Mouse (Mus musculus) myocyte (in vitro differentiated cells): ENCODE measurements at regions not wholly inside any gene's neighbourhood (a gene's known extent, or its start where the extent isn't known, plus 50 kb on each side); places are given as distances from the start of the nearest gene placed in this dataset.

Experiments used
- H3K27me3 ChIP-seq: one replicate; pipeline ENCODE4 v1.6.1; 2011; ENCODE audit not compliant: control insufficient read depth, insufficient read depth, insufficient read length
- H3K36me3 ChIP-seq: one replicate; pipeline ENCODE4 v1.6.1; 2011; ENCODE audit not compliant: control insufficient read depth, insufficient read depth
- H3K4me2 ChIP-seq: one replicate; pipeline ENCODE4 v1.6.1; 2011; ENCODE audit warnings: low read depth, control low read depth
- H3K4me3 ChIP-seq: one replicate; pipeline ENCODE4 v1.5.1; 2011; ENCODE audit warnings: mild to moderate bottlenecking, control low read depth, moderate library complexity
- H3K79me2 ChIP-seq: one replicate; pipeline ENCODE4 v1.6.1; 2011; ENCODE audit not compliant: control insufficient read depth, insufficient read depth
- H3ac ChIP-seq: one replicate; pipeline ENCODE4 v1.6.1; 2011; ENCODE audit not compliant: control insufficient read depth, insufficient read length
- CEBPB ChIP-seq: IDR thresholded peaks from 2 replicates; pipeline ENCODE4 v1.6.1; 2011; ENCODE audit warnings: mild to moderate bottlenecking, moderate library complexity; ENCODE audit not compliant: poor library complexity, insufficient read depth, severe bottlenecking
- E2F4 ChIP-seq: IDR thresholded peaks from one replicate; pipeline ENCODE4 v1.6.1; 2011; ENCODE audit warnings: mild to moderate bottlenecking, control low read depth, moderate library complexity; ENCODE audit not compliant: insufficient read depth
- MAX ChIP-seq: IDR thresholded peaks from one replicate; pipeline ENCODE4 v1.6.1; 2011; ENCODE audit warnings: low read depth, mild to moderate bottlenecking, control low read depth
- MYOD1 ChIP-seq, 3 experiments: IDR thresholded peaks; one replicate each; pipeline ENCODE4 v1.6.1; 2011; ENCODE audit warnings: control low read depth in 2 of 3, low read depth in 2 of 3, mild to moderate bottlenecking in 2 of 3, moderate library complexity in 1 of 3; ENCODE audit not compliant: insufficient read length in 2 of 3, control insufficient read depth in 1 of 3
- MYOG ChIP-seq, 3 experiments: IDR thresholded peaks; one replicate each; pipeline ENCODE4 v1.6.1; 2011; ENCODE audit warnings: control low read depth in 2 of 3, low read depth in 2 of 3, mild to moderate bottlenecking in 2 of 3; ENCODE audit not compliant: insufficient read length in 2 of 3, control insufficient read depth in 1 of 3, insufficient read depth in 1 of 3
- POLR2A ChIP-seq: IDR thresholded peaks from one replicate; pipeline ENCODE4 v1.6.1; 2011; ENCODE audit warnings: low read depth, mild to moderate bottlenecking, control low read depth, moderate library complexity; ENCODE audit not compliant: insufficient read length
- POLR2AphosphoS2 ChIP-seq: IDR thresholded peaks from one replicate; pipeline ENCODE4 v1.6.1; 2011; ENCODE audit warnings: low read depth, control low read depth; ENCODE audit not compliant: insufficient read length
- REST ChIP-seq: IDR thresholded peaks from one replicate; pipeline ENCODE4 v1.6.1; 2011; ENCODE audit warnings: mild to moderate bottlenecking, control low read depth, moderate library complexity; ENCODE audit not compliant: insufficient read depth, insufficient read length
- SRF ChIP-seq: IDR thresholded peaks from one replicate; pipeline ENCODE4 v1.6.1; 2011; ENCODE audit warnings: low read depth; ENCODE audit not compliant: control insufficient read depth, insufficient read length
- TCF12 ChIP-seq: IDR thresholded peaks from one replicate; pipeline ENCODE4 v1.6.1; 2011; ENCODE audit warnings: mild to moderate bottlenecking, control low read depth; ENCODE audit not compliant: poor library complexity, insufficient read depth, severe bottlenecking
- TCF3 ChIP-seq: IDR thresholded peaks from one replicate; pipeline ENCODE4 v1.6.1; 2011; ENCODE audit warnings: low read depth, control low read depth; ENCODE audit not compliant: insufficient read length
- USF1 ChIP-seq: IDR thresholded peaks from one replicate; pipeline ENCODE4 v1.6.1; 2011; ENCODE audit warnings: low read depth, mild to moderate bottlenecking, control low read depth, moderate library complexity

DNA sequence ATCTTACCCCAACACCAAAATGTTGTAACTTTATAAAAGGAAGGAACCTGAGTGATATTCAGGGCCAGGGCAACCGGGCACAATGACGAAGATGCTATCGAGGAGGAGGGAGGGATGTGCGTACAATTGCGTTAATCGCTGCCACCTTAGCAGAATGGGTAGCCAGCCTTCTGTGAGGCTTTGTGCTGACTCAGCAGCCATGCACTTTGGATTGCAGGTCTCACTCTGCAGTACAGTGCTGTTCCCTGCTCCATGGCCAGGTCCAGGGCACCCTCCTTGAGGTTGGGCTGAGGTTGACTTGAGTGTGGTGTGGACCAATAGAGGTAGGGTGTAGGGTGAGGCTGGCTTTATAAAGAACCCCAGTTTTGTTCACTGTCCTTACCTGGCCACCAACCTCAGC, 57.8 kb upstream of the Gata5 start:
- Histone ChIP-seq H3ac (no peak overlapping the region), H3K4me3 (peak overlapping the region; percentile 59), H3K4me2 (peak overlapping the region; percentile 58), H3K27me3 (no peaks in the 10 kb centered on the region), H3K79me2 (peaks cover 3% of the 10 kb centered on the region), H3K36me3 (no peaks in the 10 kb centered on the region)
- TF ChIP-seq CEBPB (no peak), MYOG (IDR thresholded peaks at IDR 0.05; ENCODE audit: control insufficient read depth in 1 of 3, insufficient read depth in 1 of 3, insufficient read length in 2 of 3, low read depth in 2 of 3) (no peak), TCF12 (no peak), POLR2A (peak; percentile 78), SRF (no peak), TCF3 (no peak), MAX (no peak), MYOD1 (IDR thresholded peaks at IDR 0.05; ENCODE audit: control insufficient read depth in 1 of 3, insufficient read length in 2 of 3, low read depth in 2 of 3) (no peak), REST (no peak), POLR2AphosphoS2 (peak; percentile 97), E2F4 (no peak)

GRCm38 (mm10) chr2:180391349-180391748, 56.9 kb upstream of the Gata5 start:
- Histone ChIP-seq H3K4me3 (peak overlapping the region; percentile 59), H3K36me3 (no peaks in the 10 kb centered on the region), H3ac (no peak overlapping the region), H3K79me2 (peaks cover 3% of the 10 kb centered on the region), H3K27me3 (peaks cover under 1% of the 10 kb centered on the region), H3K4me2 (peak overlapping the region; percentile 66)
- TF ChIP-seq E2F4 (no peak), CEBPB (no peak), SRF (no peak), MYOD1 (IDR thresholded peaks at IDR 0.05; ENCODE audit: control insufficient read depth in 1 of 3, insufficient read length in 2 of 3, low read depth in 2 of 3) (no peak), POLR2AphosphoS2 (peak; percentile 76), POLR2A (peak; percentile 54), REST (no peak)

DNA sequence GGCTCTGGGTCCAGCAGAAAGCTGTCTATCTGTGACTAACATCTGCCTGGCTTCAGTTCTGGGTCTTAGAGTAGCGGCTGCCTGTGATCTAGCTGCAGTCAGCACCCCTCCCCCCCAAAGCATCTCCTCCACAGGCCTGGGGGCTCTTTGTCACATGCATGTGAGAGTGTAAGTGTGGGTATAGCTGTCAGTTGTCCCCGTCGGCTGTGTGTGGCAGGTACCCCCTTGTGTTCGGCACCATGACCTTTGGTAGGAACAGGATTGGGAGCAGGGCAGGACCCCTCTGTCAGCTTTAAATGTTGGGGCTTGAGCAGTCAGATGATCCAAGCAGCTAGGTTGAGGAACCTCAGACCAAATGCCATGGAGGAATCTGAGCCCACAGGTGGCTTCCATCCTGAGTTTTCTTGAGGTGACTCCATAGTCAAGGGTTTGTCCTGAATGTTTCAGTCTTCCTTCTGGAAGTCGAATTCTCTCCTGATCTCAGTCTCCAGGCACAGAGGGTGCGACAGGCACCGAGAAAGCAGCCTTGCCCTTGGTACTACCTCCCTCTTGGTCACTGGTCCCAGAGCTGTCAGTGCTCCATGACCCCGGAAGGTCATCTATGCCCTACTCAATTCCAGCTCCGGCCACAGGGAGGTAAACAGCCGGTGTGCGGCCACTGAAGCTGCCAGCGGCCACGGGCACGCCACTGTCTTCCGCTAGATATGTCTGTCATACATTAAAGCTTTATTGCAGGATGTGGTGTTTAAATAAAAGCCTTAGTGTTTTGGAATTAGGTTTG, 55.9 kb upstream of the Gata5 start:
- H3K27me3 ChIP-seq: peaks cover 6% of the 10 kb centered on the region
- peak overlapping the region; percentile 59 for H3K4me3 ChIP-seq
- H3K79me2 ChIP-seq: peaks cover 3% of the 10 kb centered on the region
- no peaks in the 10 kb centered on the region for H3K36me3 ChIP-seq
- peak overlapping the region; percentile 66 for H3K4me2 ChIP-seq
- TF ChIP-seq POLR2AphosphoS2: peak; percentile 89
- peak; percentile 49 for TF ChIP-seq POLR2A
- TF ChIP-seq MYOD1 (IDR thresholded peaks at IDR 0.05; ENCODE audit: control insufficient read depth in 1 of 3, insufficient read length in 2 of 3, low read depth in 2 of 3): peak in 1 of 3 experiments; percentile 4
- TF ChIP-seq CEBPB: no peak
- no peak for TF ChIP-seq REST
- H3ac ChIP-seq: no peak overlapping the region

GRCm38 (mm10) chr2:180389486-180389885, 55.0 kb upstream of the Gata5 start:
- H3K27me3 ChIP-seq: peaks cover 6% of the 10 kb centered on the region
- no peaks in the 10 kb centered on the region for H3K36me3 ChIP-seq
- H3K79me2 ChIP-seq: peaks cover 3% of the 10 kb centered on the region
- peak overlapping the region; percentile 59 for H3K4me3 ChIP-seq
- peak overlapping the region; percentile 66 for H3K4me2 ChIP-seq
- H3ac ChIP-seq: peak overlapping the region; percentile 13
- TF ChIP-seq SRF (no peak), TCF3 (no peak), POLR2A (peak; percentile 88), MYOD1 (IDR thresholded peaks at IDR 0.05; ENCODE audit: control insufficient read depth in 1 of 3, insufficient read length in 2 of 3, low read depth in 2 of 3) (no peak), CEBPB (no peak), MAX (no peak), USF1 (no peak), MYOG (IDR thresholded peaks at IDR 0.05; ENCODE audit: control insufficient read depth in 1 of 3, insufficient read depth in 1 of 3, insufficient read length in 2 of 3, low read depth in 2 of 3) (no peak), E2F4 (no peak), REST (no peak), POLR2AphosphoS2 (peak; percentile 89), TCF12 (no peak)

GRCm38 (mm10) chr2:180389013-180389412, 54.5 kb upstream of the Gata5 start:
- Histone ChIP-seq H3K4me3 (peak overlapping the region; percentile 59), H3K36me3 (no peaks in the 10 kb centered on the region), H3K79me2 (peaks cover 3% of the 10 kb centered on the region), H3ac (peak overlapping the region; percentile 13), H3K27me3 (peaks cover 6% of the 10 kb centered on the region), H3K4me2 (peak overlapping the region; percentile 55)
- TF ChIP-seq E2F4 (no peak), POLR2A (peak; percentile 71), POLR2AphosphoS2 (peak; percentile 94), CEBPB (no peak)
